Mouse (Mus musculus) intestine, embryonic 14.5 days (tissue): ENCODE measurements around the gene Zfp385b. TPM values are rescaled to one million over a fixed set of nuclear protein-coding genes. Genes with fewer than 3 reads are reported as not detected.

ENCODE experiments used
- ATAC-seq: fragments of 200-750 bp; cut with Nextera tagmentation; replicated peaks from 2 replicates; pipeline ENCODE4 v1.8.0; 2017; ENCODE audit warnings: low read depth, moderate number of reproducible peaks, moderate TSS enrichment, moderate library complexity; ENCODE audit not compliant: low FRiP score, low TSS enrichment
- DNase-seq: peaks from one replicate; pipeline ENCODE4 v3.0.0-alpha.2; 2018; ENCODE audit warnings: low spot score
- H3K27ac ChIP-seq: fragments of 300-500 bp; sonication (generic); 2 replicates; pipeline ENCODE4 v1.5.1; 2014; ENCODE audit warnings: low read depth, mild to moderate bottlenecking, control low read depth
- H3K27me3 ChIP-seq: fragments of 300-500 bp; sonication (generic); replicated peaks from 2 replicates; pipeline ENCODE4 v1.6.1; 2014; ENCODE audit warnings: low read length, control low read depth; ENCODE audit not compliant: control insufficient read depth, insufficient read depth
- H3K36me3 ChIP-seq: fragments of 300-500 bp; sonication (generic); 2 replicates; pipeline ENCODE4 v1.6.1; 2014; ENCODE audit warnings: low read length, control low read depth; ENCODE audit not compliant: control insufficient read depth, insufficient read depth
- H3K4me1 ChIP-seq: fragments of 300-500 bp; sonication (generic); replicated peaks from 2 replicates; pipeline ENCODE4 v1.6.1; 2014; ENCODE audit warnings: low read length, control low read depth, mixed read lengths; ENCODE audit not compliant: control insufficient read depth, insufficient read depth
- H3K4me2 ChIP-seq: fragments of 300-500 bp; sonication (generic); 2 replicates; pipeline ENCODE4 v1.6.1; 2014; ENCODE audit warnings: low read length
- H3K4me3 ChIP-seq: fragments of 300-500 bp; sonication (generic); 2 replicates; pipeline ENCODE4 v1.5.1; 2014; ENCODE audit warnings: low read depth, low read length, control low read depth, mixed read lengths
- H3K9ac ChIP-seq: fragments of 300-500 bp; sonication (generic); 2 replicates; pipeline ENCODE4 v1.6.1; 2014; ENCODE audit warnings: mild to moderate bottlenecking, low read length
- H3K9me3 ChIP-seq: fragments of 300-500 bp; sonication (generic); 2 replicates; pipeline ENCODE4 v1.6.1; 2016; ENCODE audit warnings: low read length, control low read depth; ENCODE audit not compliant: control insufficient read depth
- WGBS: fragments of 180-500 bp; shearing (Covaris S2); extraction: QIAGEN DNeasy Blood & Tissue Kit; methylation state at CpG from one replicate; pipeline ENCODE4 v1.1.7; 2014; 5-methylcytosine and 5-hydroxymethylcytosine counted together
- polyA plus RNA-seq: library from polyadenylated mRNA; unstranded; fragments of >200 nt; fragmentation: Nextera tagmentation; extraction: Ambion mirVana; gene quantifications from 2 replicates; pipeline ENCODE4 v1.2.1, GENCODE M21; 2014

Zfp385b gene
- polyA plus RNA-seq, 1 experiment from 2014 or later, result 7.9 TPM

DNA sequence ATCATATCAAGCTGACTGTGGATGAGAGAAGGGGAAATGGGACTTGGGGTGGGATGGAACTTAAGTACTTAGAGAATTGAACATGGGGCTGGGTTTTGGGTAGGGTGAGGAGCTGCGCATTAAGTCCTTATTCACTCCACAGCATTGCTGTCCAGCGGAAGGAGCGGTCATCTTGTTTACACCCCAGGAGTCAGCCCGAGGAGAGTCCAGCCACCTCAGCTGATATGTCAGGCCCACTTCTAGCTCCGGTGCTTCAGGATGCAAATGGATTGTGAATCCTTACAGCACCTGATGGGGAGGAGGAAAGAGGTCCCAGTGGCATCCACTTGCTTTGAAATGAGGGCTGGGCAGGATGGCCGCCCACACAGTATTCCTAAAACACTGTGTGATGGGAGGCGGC, 425.6 kb downstream of the Zfp385b start:
- Histone ChIP-seq H3K4me2 (no peak overlapping the region), H3K9me3 (no peaks in the 10 kb centered on the region), H3K9ac (no peak overlapping the region), H3K36me3 (no peaks in the 10 kb centered on the region), H3K27me3 (no peaks in the 10 kb centered on the region), H3K4me3 (no peak overlapping the region), H3K4me1 (no peaks in the 10 kb centered on the region), H3K27ac (no peak overlapping the region)
- ATAC-seq (no peak), DNase-seq (no peak)
- WGBS, result 91% methylated on average over 7 of the region's 7 CpGs

- 77% methylated on average over 6 of the region's 6 CpGs for WGBS
- no peaks in the 10 kb centered on the region for H3K27me3 ChIP-seq
- H3K4me3 ChIP-seq, result no peak overlapping the region
- H3K27ac ChIP-seq, result no peak overlapping the region
- H3K9me3 ChIP-seq, result no peaks in the 10 kb centered on the region
- H3K36me3 ChIP-seq, result no peaks in the 10 kb centered on the region
- H3K4me1 ChIP-seq, result no peaks in the 10 kb centered on the region
- DNase-seq (no peak), ATAC-seq (no peak)
- H3K9ac ChIP-seq, result no peak overlapping the region
- H3K4me2 ChIP-seq, result no peak overlapping the region
These were observed 431.3 kb downstream of the Zfp385b start for GRCm38 (mm10) chr2:77388186-77388585.

- ATAC-seq, result no peak
- no peak overlapping the region for H3K9ac ChIP-seq
- no peaks in the 10 kb centered on the region for H3K36me3 ChIP-seq
- H3K4me1 ChIP-seq, result no peaks in the 10 kb centered on the region
- DNase-seq, result peak; percentile 65
- no peak overlapping the region for H3K4me2 ChIP-seq
- no peaks in the 10 kb centered on the region for H3K27me3 ChIP-seq
- H3K9me3 ChIP-seq, result no peaks in the 10 kb centered on the region
- no peak overlapping the region for H3K27ac ChIP-seq
- 37% methylated on average over 5 of the region's 5 CpGs for WGBS
- H3K4me3 ChIP-seq, result no peak overlapping the region
These were observed 432.9 kb downstream of the Zfp385b start for GRCm38 (mm10) chr2:77386515-77386914.

DNA sequence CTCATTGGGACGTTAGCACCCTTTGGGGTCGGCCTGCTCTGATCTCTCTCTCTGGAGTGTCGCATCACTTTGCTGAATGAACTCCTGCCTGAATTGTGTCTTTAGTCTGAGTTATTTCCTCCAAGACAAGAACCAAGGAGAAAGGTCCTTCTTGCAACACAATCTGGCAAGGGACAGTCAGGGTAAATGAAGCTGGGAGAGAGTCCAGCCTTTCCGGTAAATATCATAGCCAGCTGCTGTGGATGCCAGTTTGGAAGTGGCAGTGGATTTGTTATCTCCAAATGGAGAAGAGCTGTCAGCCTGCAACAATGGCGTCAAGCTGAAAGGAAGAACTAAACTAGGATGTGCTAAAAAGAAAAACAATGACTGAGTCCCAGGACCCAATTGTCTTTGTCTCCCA, 436.7 kb downstream of the Zfp385b start:
- no peak overlapping the region for H3K27ac ChIP-seq
- H3K4me3 ChIP-seq, result no peak overlapping the region
- no peak overlapping the region for H3K4me2 ChIP-seq
- no peak overlapping the region for H3K9ac ChIP-seq
- ATAC-seq, result no peak
- H3K4me1 ChIP-seq, result no peaks in the 10 kb centered on the region
- no peaks in the 10 kb centered on the region for H3K27me3 ChIP-seq
- no peaks in the 10 kb centered on the region for H3K36me3 ChIP-seq
- WGBS, result 71% methylated on average over 5 of the region's 5 CpGs
- no peaks in the 10 kb centered on the region for H3K9me3 ChIP-seq
- DNase-seq, result no peak

GRCm38 (mm10) chr2:77379907-77380306, 439.5 kb downstream of the Zfp385b start:
- DNase-seq (no peak), ATAC-seq (no peak)
- H3K4me3 ChIP-seq, result no peak overlapping the region
- no peaks in the 10 kb centered on the region for H3K36me3 ChIP-seq
- 47% methylated on average over 1 of the region's 1 CpGs for WGBS
- H3K9me3 ChIP-seq, result no peaks in the 10 kb centered on the region
- no peak overlapping the region for H3K27ac ChIP-seq
- H3K9ac ChIP-seq, result no peak overlapping the region
- no peak overlapping the region for H3K4me2 ChIP-seq
- no peaks in the 10 kb centered on the region for H3K27me3 ChIP-seq
- H3K4me1 ChIP-seq, result no peaks in the 10 kb centered on the region

GRCm38 (mm10) chr2:77379332-77379731, 440.1 kb downstream of the Zfp385b start:
- H3K36me3 ChIP-seq, result no peaks in the 10 kb centered on the region
- H3K4me1 ChIP-seq, result no peaks in the 10 kb centered on the region
- no peak overlapping the region for H3K4me2 ChIP-seq
- no peak overlapping the region for H3K9ac ChIP-seq
- no peak for DNase-seq
- H3K27me3 ChIP-seq, result no peaks in the 10 kb centered on the region
- no peaks in the 10 kb centered on the region for H3K9me3 ChIP-seq
- no peak for ATAC-seq
- H3K27ac ChIP-seq, result no peak overlapping the region
- 87% methylated on average over 5 of the region's 5 CpGs for WGBS
- no peak overlapping the region for H3K4me3 ChIP-seq

- Histone ChIP-seq H3K4me2 (no peak overlapping the region), H3K4me1 (no peaks in the 10 kb centered on the region), H3K4me3 (no peak overlapping the region), H3K9me3 (no peaks in the 10 kb centered on the region), H3K27me3 (no peaks in the 10 kb centered on the region), H3K9ac (no peak overlapping the region), H3K36me3 (no peaks in the 10 kb centered on the region), H3K27ac (no peak overlapping the region)
- ATAC-seq, result no peak
- 63% methylated on average over 9 of the region's 9 CpGs for WGBS
- DNase-seq, result no peak
These were observed 442.6 kb downstream of the Zfp385b start for GRCm38 (mm10) chr2:77376823-77377222.

DNA sequence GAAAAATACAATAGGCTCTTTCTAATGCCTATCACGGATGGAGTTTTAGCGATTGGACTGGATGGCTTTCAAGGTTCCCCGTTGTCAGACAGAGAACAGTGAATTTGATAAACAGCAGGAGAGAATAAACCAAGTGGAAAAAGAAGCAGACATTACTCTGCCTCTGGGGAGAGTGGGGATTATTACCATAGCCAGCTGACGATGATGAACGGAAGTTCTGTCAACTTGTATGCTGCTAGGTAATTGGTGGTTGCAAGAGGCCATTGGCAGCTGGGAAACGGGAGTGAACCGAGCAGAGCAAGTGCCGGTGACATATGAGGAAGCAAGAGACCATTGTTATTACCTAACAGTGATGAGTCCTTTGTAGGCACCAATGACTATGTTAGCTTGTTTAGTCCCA, 444.3 kb downstream of the Zfp385b start:
- WGBS, result 72% methylated on average over 8 of the region's 8 CpGs
- Histone ChIP-seq H3K4me1 (no peaks in the 10 kb centered on the region), H3K4me2 (no peak overlapping the region), H3K4me3 (no peak overlapping the region), H3K9me3 (no peaks in the 10 kb centered on the region), H3K36me3 (no peaks in the 10 kb centered on the region), H3K27me3 (no peaks in the 10 kb centered on the region), H3K27ac (no peak overlapping the region), H3K9ac (no peak overlapping the region)
- ATAC-seq (no peak), DNase-seq (no peak)

DNA sequence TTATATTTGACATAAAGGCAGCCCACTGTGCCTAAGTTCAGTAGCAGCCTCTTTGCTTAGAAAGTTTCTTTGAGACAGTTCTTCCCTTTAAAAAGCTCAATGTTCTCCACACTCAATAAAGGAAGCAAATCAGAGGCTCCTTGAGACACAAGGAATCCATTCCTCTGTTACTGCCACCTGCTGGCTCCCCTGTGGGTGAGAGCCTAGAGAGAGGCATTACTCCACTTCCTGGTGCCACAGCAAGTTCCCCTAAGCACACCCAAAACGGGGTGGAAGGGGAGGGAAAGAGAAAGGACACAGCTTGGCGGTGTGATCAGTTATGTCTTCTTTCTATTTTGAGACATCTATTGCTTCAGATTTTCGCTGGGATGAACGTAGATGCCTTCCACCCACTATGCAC, 450.3 kb downstream of the Zfp385b start:
- H3K36me3 ChIP-seq, result no peaks in the 10 kb centered on the region
- DNase-seq, result no peak
- H3K9me3 ChIP-seq, result no peaks in the 10 kb centered on the region
- no peaks in the 10 kb centered on the region for H3K4me1 ChIP-seq
- H3K4me2 ChIP-seq, result no peak overlapping the region
- H3K27ac ChIP-seq, result no peak overlapping the region
- H3K27me3 ChIP-seq, result no peaks in the 10 kb centered on the region
- no peak overlapping the region for H3K4me3 ChIP-seq
- H3K9ac ChIP-seq, result no peak overlapping the region
- ATAC-seq, result no peak
- WGBS, result 63% methylated on average over 4 of the region's 4 CpGs
